Mouse (Mus musculus) bone marrow, adult 2 months (tissue): ENCODE data around the gene Psapl1.

Experiments
- CTCF ChIP-seq: fragments of 200-500 bp; IDR thresholded peaks from 2 replicates; pipeline ENCODE4 v1.5.1; 2011; ENCODE audit warnings: low read length, control low read depth; ENCODE audit not compliant: control insufficient read depth, insufficient read depth
- POLR2A ChIP-seq: fragments of 200-500 bp; IDR thresholded peaks from 2 replicates; pipeline ENCODE4 v1.6.1; 2011; ENCODE audit warnings: low read depth, mild to moderate bottlenecking, control low read depth, low read length, borderline replicate concordance; ENCODE audit not compliant: control insufficient read depth

- no peak for TF ChIP-seq POLR2A
- TF ChIP-seq CTCF, result no peak
Measured at GRCm38 (mm10) chr5:36213310-36213709, 9.5 kb downstream of the Psapl1 start.
